Mouse (Mus musculus) Muller cell, postnatal 12 days (primary cell): ENCODE results near the gene Tenm3.
A peak's percentile ranks its signal among the peaks of the same experiment; 100 is the strongest.

Source experiments
- DNase-seq: peaks from one replicate; pipeline ENCODE4 v3.0.0-alpha.2; 2015; ENCODE audit errors: inconsistent ontology term

Gene Tenm3

DNA sequence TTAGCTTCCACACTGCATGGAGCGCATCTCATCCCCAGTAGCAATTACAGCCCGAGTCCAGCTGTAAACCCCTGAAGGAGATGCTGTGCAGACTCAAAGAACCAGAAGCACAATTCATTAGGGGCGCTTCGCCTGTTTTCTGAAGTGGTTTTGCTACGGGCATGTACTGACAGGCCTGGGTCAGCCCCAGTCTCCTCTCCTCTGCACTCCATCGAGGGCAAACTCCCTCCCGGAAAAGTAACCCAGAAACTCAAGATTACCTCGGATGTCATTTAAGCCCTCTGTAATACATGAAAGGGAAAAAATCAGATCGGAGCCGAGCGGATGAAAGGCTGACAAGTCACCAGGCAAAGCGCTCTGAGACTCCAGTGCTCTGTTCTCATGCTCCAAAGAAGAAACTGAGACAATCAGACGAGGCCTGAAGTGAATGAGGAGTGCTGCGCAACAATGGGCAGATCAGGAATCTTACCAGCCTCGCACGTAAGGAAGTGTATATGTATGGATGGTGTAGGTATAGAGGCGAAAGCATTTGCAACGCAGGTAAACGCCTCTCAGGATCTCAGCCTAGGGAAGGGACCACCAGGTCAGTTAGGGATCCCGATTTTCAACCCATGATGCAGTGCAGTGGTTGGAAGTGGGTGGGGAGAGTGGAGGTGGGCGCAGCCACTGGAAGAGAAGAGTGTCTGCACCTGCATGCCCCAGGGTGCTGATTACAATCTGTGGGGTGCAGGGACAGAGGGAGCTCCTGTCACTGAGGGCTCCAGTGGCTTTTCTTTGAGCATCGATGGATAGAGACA is 387.2 kb downstream of the Tenm3 start:
- DNase-seq = no peak

DNA sequence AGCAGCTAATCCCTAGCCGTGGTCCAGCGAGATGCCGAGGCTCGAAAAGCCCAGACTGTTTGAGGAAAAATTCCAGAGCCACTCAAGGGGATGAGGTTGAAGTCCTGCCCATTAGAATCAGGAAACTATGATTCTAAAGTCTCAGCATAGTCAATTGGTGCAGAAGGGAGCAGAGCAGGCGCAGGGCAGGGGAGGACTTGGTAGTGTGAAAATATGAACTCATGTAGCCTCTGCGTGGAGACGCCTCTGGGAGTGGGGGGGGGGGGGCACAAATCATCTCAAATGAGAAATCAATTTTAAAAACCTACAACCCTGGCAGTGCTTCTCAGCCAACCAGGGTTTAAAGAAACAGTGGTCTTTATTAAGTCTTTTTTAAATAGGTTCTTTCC is 392.5 kb downstream of the Tenm3 start:
- peak; percentile 69 for DNase-seq

DNA sequence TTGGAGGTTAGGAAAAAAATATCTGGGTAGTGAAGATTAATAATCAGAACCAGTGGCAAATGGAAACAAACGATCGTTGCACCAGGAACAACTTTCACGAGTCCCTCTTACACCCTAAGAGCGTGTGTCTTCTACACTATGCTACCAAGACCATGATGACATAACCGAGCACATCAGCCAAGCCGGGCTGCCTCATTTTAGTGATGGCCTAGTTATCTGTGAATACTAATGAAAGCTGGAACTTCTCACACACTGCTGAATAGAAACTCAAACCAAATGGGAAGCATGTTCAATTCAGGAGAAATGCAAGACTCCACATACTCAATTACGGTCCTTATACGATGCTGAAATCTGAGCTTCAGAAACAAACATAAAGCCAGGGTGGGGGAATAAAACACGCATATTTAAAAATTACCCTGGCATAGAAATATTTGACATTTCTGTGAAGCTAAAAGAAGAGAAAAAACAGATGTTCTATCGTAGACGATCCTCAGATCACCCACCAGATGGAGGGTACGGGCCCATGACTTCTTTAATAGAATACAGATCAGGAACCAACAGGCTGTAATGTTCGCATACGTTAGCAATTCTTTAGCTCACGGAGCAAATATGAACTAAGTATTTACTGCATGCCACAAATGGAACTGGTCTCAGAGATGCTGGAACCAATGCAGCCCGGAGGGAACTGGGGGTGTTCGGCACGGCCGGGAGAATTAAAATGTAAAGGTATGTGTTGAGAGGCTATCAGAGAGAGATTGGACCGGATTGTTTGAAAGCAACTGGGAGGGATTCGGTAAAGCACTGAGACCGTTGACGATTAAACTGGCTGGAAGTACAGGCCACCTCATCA is 393.1 kb downstream of the Tenm3 start:
- DNase-seq = peak; percentile 64

DNA sequence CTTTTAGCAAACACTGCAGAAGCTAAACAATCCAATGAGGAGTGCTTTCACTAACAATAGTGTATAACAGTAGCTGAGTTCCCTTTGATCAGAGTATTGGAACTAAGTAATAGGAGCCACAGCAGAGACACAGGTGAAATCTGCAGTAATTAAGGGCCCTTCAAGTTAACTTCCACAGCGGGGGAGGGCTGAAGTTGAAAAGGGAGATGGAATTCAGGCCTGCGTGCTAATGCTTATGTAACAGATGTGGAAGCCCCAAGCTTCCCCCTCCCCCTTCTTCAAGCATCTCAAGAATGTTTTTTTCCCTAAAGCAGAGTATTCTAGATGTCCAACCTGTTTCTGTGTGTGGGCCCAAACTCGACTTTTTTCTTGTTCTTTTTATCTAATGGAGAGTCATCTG is 394.1 kb downstream of the Tenm3 start:
- DNase-seq = peak; percentile 85

DNA sequence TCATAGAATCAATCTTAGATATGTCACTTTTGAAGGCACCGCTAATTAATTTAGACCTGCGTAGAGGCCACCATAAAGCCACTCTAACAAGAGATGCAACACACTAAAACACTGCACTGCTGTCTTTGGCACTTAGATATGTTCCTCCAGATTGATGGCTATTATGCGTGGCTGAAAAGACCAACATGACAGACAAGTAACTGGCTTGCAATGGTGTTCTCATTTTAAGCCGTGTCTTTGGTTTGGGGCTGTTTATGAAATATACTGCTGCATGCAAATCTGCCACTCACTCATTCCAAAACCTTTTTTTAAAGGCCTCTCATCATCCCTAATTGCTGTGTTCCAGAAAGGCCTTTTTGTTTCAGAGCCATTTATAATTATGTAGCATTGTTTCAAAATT is 398.1 kb downstream of the Tenm3 start:
- no peak for DNase-seq

- no peak for DNase-seq
Observed at GRCm38 (mm10) chr8:48439491-48439890, 404.3 kb downstream of the Tenm3 start.

GRCm38 (mm10) chr8:48437523-48438207 is 406.1 kb downstream of the Tenm3 start:
- peak; percentile 40 for DNase-seq

GRCm38 (mm10) chr8:48425101-48425500 is 418.6 kb downstream of the Tenm3 start:
- no peak for DNase-seq

GRCm38 (mm10) chr8:48417714-48418113 is 426.0 kb downstream of the Tenm3 start:
- DNase-seq = no peak

DNA sequence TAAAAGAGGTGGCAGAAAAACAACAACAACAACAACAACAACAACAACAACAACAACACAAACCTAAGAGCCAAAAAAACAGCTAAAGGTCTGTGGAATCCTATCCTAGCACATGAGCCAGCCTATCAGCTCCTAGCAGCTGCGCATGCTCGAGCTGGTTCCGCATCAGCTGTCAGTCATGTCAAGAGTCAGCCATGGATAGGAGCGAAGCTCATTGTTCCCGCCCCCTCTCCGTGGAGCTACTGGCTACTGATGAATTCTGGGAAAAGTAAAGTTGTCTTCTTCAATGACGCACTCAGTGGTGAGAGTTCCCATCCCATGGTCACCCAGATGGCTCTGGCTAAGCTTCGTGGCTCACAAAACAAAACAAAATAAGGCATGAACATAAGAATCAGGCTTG is 432.8 kb downstream of the Tenm3 start:
- no peak for DNase-seq

DNA sequence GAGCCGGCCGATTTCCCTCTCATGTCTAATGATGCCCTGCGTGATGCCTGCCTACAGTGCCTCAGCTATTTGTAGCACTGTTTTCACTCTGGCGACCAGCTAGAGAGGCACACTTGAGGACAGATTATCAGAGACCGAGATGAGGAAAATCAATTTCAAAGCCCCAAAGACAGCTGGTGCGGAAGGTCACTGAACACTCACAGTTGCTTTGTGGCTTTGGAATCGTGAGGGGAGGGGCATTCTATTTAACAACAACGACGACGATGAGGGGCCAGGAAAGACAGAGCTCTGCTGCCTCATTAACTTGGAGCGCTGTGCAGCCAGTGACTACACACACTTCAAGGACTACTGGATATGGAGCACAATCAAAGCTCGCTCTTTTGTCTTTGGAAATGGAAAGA is 443.2 kb downstream of the Tenm3 start:
- DNase-seq = peak; percentile 54

DNA sequence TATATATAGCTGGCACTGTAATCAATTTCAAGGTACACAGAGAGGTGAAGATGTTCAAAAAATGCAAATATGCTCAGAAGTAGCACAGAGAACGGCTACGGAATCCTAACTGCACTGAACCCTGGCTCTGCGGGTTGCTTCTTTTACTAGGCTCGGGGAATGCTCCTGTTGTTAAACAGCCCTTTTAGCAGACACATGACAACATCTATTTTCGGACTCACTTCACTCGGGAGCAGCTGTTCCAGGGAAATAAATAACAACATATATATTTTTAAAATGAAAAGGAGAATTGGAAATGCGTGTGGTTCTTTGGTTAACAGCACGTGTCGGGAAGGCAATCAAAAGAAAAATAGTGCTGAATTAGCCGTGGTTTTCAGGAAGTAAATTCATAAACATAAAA is 457.9 kb downstream of the Tenm3 start:
- no peak for DNase-seq

DNA sequence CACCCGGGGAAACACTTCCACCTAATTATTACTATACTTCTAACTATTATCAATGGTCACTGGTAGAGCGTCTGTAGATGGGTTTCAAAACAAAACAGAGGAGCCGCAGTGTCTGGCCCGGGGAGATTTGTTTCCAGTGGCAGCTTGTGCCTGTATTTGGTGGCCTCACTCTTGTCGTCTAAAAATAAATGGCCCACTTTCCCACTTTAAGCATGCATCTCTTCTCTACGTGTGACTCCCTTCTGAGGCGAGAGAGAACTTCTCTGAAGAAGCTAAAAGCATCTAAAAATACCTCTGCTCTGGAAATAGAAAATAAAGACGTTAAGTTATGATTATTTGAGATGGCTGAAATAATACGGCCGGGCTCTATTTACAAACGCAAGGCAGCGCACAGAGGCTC is 463.7 kb downstream of the Tenm3 start:
- no peak for DNase-seq

DNA sequence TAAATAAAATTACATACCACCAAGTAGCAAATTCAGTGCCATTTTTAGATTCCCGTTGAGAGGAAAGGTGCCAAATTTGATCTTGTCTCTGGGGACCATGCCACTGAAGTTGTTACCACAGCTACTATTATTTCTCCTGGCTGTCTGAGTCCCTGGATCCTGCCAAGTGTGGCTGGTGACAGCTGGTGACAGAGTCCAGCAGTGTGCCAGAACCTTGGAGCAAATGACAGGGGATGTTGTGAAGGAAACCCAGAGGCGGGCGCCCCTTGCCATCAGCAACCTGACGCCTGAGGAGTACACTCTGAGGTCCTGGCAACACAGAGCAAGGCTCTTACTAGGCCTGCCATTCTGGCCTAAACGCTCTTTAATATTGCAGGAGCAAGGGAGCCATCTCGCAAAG is 467.0 kb downstream of the Tenm3 start:
- DNase-seq = peak; percentile 5

GRCm38 (mm10) chr8:48375183-48375582 is 468.6 kb downstream of the Tenm3 start:
- DNase-seq = no peak

DNA sequence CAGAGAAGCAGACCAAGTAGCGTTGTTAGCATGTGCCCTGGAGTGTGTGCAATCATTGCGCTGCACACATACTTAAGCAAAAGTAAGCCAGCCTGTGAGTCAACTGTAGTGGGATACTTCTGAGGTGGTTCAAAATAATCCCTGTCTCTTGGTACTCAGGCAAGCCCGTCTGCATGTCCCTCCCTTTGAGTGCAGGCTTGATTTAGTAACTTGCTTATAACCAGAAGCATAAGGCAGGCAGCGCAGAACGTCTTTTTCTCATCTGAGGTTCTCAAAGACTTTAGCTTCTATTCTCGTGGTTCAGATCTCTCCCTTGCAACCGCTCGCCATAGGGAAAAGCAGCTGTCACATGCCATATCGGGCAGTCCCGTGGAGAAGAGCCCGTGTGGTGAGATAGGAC is 470.3 kb downstream of the Tenm3 start:
- no peak for DNase-seq

DNA sequence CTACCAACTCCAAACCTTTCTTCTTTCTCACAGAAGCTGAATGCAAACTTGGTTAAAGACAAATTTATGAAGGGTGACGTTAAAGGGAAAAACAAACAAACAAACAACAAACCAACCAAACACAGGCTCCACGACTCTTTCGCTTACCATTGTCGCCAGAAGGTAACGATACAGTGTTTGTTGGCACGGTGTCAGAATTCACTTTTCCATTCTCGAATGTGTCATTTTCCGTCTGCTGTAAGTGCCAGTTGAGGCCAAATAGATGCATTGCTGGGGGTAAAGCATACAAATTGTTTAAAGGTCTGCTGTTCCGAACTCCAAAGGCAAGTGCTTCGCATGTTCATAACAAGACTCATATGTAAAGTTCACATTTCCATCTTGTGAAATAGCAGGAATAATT is 476.6 kb downstream of the Tenm3 start:
- DNase-seq = no peak

- DNase-seq = no peak
Observed at GRCm38 (mm10) chr8:48356849-48357248, 486.9 kb downstream of the Tenm3 start.

DNA sequence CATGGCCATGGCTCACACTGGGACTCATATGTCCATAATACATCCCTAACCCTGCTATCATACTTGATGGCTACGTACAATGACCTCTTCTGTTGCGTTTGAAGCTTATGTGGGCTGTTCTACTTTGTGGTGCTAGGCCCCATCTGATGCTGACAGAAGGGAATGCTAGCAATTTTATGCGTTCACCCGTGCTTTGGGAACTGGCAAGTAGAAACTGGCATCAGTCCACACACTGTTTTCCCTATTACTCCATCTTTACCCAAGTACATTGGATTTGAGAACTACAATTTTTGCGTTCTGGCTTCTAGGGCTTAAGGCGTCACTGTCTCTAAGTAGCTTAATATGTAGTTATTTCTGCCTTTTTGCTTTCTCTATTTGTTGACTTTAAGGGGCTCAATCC is 490.3 kb downstream of the Tenm3 start:
- peak; percentile 45 for DNase-seq

DNA sequence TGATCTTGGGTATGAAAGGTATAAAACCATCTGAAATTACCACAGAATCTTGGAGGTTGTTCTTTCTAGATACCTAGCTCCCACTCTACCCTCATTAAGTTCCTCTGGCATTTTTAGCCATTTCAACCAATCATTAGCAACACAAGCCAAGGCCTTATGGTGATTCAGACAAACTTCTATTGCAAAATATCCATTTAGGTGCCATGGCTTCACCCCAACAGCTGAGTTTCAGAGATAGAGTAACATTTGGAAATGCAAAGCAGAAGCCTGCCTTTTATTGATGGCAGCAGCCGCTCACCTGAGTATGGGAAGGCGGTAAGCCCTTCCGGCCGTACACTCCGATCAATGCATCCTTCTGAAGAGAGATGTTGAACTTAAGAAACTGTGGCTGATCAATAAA is 494.9 kb downstream of the Tenm3 start:
- DNase-seq = no peak

DNA sequence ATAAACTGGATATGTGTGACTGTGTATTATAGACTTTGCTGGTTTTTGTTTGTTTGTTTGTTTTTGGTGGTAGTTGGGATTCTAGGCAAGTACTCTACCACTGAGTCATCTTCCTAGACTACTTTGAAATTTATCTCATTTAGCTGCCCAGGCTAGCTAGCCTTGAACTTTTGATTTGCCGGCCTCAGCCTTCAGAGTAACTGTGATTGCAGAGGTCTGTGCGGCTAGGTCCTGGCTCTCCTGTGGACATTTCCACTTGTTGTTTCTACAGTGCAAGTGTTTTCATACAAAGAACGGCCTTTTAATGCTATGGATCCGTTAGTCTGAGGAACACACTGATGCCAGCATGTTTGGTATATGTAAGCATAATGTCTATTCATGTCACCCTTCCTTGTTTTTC is 495.4 kb downstream of the Tenm3 start:
- DNase-seq = no peak

- DNase-seq = no peak
Observed at GRCm38 (mm10) chr8:48343067-48343420, 500.7 kb downstream of the Tenm3 start.
